Mouse (Mus musculus): ENCODE data around the gene Rap1gap. TPM values are rescaled to one million over a fixed set of nuclear protein-coding genes. Genes with fewer than 3 reads are reported as not detected.

Rap1gap gene
- total RNA-seq, 2 experiments from 2014 or later: 6.9 to 14.3 TPM

DNA sequence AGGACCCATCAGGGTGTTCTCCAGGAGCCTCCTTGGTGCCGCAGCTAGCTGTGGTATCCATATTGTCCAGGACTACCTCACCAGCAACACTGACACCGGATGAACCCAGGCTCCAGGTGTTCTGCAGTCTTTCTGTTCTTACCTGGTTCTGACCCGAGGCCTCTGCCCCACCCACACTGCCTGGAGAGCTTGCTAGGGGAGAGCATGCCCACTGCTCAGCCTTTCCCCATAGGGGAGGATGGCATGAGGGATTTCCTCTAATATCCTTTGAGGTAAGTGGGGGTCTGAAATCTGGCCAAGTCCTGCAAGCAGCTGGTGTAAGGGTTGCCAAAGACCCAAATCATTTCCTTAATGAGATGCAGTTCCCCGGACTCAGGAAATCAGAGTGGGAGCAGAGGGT lies 1.0 kb upstream of the Rap1gap start:
- DNase-seq: no peak

- no peak for DNase-seq
These were observed 602 bp downstream of the Rap1gap start for GRCm38 (mm10) chr4:137664980-137665675.

- DNase-seq: no peak
These were observed 1.3 kb downstream of the Rap1gap start for GRCm38 (mm10) chr4:137665791-137666190.

DNA sequence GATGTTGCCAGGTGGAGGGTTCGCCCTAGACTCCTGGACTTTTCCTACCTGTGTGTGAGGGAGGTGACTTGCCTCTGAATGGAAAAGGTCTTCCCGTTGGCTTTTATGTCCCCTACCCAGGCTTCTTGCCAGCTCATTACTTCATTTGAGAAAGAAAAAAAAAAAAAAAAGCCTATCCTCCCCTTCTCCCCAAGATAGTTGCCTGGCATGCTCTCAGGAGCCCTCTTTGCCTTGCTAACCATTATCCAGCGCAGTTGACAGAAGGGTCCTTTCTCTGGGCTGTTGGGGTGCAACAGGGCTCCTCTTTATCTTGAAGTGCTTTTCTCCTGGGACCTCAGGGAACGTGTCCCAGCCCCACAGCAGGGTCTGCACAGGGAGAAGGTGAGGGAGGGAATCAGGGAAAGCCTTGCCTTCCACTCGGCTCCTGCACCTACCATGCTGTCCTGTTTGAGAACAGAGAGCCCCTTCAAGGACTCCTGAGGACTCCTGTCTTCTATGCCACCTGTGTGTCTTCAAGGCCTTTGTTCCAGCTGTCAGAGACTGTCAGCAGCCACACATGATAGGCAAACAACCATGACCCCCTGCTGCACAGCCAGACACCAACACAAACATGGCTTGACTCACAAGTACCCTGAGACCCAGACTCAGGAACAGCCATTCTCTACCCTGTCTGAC lies 1.9 kb downstream of the Rap1gap start:
- no peak for DNase-seq

DNA sequence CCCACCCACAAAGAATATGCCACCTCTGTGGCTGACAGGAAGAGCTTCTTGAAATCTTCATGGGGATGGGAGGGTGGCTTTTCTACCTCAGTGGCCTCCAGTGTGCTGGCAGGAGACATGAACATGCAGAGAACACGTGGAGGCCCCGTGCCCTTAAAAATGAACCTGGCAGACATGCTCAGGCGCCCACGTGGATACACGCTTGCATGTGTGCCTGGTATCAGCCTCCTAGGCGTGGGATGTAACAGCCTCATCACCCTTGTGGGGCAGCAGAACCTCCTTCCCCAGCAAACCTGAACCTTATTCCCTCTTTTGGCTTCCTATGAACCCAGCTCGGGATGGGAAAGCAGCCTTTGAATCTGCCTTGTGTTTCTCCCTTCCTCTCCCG lies 2.4 kb downstream of the Rap1gap start:
- no peak for DNase-seq

DNA sequence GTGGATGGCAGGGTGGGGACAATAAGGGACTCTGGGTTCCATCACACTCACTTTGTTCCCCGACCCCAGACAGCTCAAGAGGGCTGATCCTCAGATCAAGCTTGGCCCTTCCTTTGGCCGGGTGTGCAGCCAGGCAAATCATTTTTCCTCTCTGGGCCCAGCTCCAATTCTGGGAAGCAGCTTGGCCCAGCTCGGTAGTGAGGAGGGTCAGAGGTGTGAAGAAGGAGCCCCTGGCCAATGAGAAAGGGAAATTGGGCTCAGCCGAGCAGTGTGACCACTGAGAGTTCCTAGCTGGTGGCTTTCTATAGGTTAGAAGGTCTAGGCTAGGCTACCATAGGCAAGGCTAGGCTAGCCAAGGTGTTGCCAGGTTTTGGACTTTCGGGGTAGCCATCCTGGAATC lies 3.2 kb downstream of the Rap1gap start:
- peak; percentile 64 for DNase-seq

GRCm38 (mm10) chr4:137671711-137672500 lies 7.4 kb downstream of the Rap1gap start:
- DNase-seq: no peak

DNA sequence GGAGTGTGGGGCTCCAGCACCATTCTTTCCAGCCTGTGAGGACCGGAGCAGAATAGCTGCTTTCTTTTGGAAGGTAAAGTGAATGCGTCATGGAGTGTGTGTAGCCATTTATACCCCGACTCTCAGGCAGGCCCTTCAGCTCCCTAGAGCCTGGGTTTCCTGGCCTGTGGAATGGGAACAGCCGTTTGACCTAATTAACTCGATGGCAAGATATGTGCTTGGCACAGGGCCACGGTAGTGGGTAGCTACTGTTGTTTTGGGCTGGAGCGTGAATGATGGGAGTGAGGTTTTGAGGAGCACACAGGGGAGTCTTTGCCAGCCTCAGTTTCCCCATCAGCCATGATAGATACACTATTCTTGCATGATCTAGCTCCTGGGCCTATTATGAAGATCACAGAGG lies 11.0 kb downstream of the Rap1gap start:
- DNase-seq: no peak

DNA sequence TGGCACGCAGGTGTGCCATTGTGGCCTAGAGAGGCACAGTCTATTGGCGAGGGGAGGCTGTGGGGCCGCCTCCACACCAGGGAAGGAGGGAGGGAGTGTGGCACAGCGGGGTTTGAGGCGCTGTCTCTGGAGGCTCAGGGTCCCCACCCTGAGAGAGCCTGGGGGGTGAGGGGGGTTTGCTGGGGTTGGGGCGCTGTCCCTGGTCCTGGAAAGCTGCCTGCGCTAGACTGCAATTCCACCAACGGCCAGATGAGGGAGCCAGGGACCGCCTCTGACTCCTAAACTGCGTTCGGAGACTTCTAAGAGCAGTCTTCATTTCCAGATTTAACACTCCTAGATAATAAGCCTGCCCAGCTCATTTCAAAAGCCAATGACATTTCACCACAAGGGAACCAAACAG lies 11.5 kb downstream of the Rap1gap start:
- peak; percentile 91 for DNase-seq

DNA sequence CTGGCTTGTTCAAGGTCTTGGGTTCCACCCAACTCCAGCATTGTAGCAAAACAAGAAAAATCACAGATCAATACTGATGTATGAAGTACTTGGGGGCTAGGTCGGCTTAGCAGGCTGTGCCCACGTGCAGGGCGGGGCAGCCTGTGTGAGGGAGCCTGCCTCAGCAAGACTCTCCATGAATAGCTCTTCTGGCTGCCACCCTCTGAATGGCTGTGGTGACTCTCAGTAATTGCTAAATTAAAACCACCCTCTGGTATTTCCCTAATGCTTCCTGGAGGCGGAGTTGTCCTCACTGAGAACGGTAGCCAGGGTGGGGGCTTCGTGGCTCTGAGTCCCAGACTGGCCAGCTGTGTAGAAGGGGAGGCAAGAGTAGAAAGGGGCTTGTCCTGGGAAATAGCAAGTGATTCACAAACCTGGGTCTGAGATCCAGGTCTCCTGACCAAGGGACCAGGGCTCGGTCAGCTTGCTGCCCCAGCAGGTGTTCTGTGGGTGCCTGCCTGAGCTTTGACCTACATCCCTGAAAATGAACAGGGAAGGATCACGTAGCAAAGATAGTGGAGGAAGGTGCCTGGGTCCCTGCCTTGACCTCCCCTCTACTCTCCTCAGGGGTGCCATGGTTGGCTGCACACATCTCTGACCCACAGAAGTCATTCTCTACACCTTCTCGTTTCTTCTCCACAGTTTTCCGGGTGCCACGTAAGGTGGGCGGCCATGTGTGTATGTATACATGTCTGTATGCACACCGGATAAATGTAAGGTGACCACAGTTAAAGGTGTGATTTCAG lies 12.4 kb downstream of the Rap1gap start:
- no peak for DNase-seq

DNA sequence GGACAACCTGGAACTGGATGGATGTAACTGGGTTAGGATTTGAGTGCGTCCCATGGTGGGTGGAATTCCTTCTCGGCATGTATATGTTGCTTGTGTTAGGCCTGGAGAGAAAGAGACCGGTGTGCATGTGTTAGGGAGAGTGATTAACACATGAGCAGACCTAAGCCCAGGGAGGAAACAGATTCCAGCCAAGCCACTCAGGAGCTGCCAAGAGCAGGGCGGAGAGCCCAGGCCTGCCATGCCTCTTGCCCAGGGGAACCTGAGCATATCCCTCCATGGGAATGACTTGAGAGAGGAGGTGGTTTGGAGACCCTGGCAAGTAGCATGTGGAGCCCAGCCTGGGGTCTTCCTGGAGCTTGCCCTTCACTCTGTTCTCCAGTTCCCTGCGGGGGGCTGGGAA lies 13.4 kb downstream of the Rap1gap start:
- DNase-seq: no peak

- no peak for DNase-seq
These were observed 14.0 kb downstream of the Rap1gap start for GRCm38 (mm10) chr4:137678568-137678967.

- DNase-seq: no peak
These were observed 15.5 kb downstream of the Rap1gap start for GRCm38 (mm10) chr4:137679979-137680550.

DNA sequence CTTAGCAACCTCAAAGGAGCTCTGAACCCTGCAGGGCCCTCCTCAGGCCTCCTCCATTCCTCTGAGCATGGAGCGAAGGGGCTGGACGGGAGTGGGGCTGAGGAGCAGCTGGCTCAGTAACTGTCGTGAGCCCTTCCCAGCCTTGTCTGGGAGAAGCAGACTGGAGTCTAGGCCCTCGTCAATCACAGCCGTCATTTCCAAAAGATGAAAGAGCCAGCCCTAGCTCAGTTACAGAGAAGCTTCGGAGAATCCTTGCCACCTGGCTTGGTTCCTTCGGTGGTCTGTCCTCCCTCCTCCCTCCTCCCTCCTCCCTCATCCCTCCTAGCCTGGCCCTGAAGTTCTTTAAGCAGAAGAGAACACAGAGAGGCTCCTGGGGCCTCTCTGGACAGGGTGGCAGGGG lies 16.2 kb downstream of the Rap1gap start:
- DNase-seq: no peak

- DNase-seq: peak; percentile 55
These were observed 17.0 kb downstream of the Rap1gap start for GRCm38 (mm10) chr4:137681408-137682104.

DNA sequence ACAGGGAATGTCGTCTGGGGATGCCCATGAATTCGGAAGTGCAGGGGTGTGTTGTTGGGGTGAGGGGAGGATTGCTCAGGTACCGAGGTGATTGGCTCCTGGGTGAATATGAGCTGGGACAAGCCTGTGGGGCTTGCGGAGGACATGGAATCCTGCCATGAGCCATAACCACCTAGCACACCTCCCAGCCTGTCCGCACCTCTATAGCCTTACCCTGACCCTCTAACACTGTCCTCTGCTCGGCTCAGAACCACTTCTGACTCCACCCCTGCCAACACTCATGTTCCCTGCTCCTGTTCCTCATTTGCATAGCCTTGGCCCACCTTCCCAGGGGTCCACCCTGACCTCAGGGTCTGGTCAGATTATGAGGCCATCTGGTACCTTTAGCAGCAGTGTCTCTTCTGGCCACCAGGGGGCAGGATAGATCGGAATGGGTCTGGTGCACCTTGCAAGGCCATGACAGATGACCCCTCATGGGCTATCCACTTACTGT lies 18.5 kb downstream of the Rap1gap start:
- DNase-seq: peak; percentile 51

DNA sequence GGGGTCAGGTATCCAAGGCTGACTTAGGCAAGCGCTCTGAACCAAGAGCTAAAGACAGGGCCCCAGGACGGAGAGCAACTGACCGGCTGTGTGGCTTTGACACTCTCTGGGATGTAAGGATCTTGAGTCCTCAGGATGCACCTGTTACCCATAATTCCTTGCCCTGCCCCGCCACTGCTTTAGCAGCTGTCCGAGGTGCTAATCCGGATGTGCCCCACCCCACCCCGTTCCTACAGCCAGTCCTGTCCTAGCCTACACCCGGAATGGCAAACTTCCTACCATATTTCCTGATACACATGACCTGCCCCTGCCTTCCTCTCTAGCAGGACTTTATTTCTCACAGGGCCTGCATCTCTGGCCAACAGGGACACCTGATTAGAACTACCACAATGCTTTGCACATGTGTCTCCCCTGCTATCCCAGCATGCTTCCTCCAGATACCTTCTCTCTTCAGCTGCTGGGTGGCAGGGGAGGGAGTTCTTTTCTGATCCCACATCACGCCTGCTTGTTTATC lies 20.4 kb downstream of the Rap1gap start:
- peak; percentile 34 for DNase-seq

DNA sequence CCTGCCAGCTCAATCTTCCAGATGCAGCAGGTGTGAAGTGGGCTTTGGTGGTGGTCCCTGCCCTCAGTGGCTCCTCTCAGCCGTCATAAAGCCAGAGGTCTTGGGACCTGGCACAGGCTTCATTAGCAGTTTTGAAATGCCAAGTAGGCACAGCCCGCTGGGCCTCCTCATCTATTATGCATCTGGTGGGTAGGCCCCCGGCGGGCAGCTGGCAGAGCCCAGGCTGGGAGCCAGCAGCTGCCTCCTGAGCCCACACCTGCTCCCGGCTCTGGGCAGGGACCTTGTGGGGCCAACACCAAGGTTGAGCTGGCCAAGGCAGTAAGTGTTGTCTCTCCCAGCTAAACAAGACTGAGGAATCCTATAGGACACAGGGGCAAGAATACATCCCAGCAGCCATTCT lies 21.8 kb downstream of the Rap1gap start:
- DNase-seq: no peak

- no peak for DNase-seq
These were observed 22.8 kb downstream of the Rap1gap start for GRCm38 (mm10) chr4:137687234-137687825.

- DNase-seq: no peak
These were observed 27.8 kb downstream of the Rap1gap start for GRCm38 (mm10) chr4:137692107-137692902.
